ENCODE assay signal across 10 mouse cellular contexts in the genomic region with DNA sequence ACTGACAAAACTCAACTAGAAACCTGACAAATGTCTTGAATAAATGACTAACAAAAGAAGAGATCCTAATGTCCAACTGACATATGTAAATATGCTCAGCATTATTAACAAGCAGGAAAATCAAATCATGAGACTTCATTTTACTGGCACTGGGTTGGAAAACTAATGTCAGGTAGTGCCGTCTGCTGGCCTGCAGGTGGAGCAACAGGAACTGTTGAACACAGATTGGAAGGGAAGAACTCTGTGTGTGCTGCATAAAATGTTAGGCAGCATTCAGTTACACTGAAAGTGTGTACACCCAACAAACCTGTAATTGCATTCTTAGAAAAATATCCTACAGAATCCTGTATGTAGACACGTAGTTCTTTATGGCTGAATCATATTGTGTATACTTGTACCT. TPM values are rescaled to one million over a fixed set of nuclear protein-coding genes. Genes with fewer than 3 reads are reported as not detected.
DNase-seq lines count a peak whose midpoint lies in the region; ATAC-seq and TF ChIP-seq lines count a peak whose summit lies in the region.
"Had no signal": no experiment of that assay in that cellular context is flagged by ENCODE, and none has a peak within 500 bp of the region (broad histone marks: within the 10 kb centered on the region; RNA-seq: fewer than 3 reads in every experiment).

No protein-coding gene starts in this region.

- H3K9me3 ChIP-seq in MEL (replicated peaks; ENCODE audit: insufficient read depth, low read length) = no peaks in the 10 kb centered on the region
- H3K9me3 ChIP-seq: G1E had no signal

- no peaks in the 10 kb centered on the region for H3K79me2 ChIP-seq in MEL (ENCODE audit: control insufficient read depth, insufficient read depth, low read length, poor library complexity)

- TF ChIP-seq CTCF in MEL (IDR thresholded peaks at IDR 0.05 in 2 of 3, conservative IDR thresholded peaks at IDR 0.05 in 1 of 3; ENCODE audit: control insufficient read depth in 1 of 3, insufficient read depth in 1 of 3, low read depth in 2 of 3, low read length in 3 of 3, poor library complexity in 1 of 3, severe bottlenecking in 1 of 3) = peak; percentile 55 to 67 (median 66)

- no peaks in the 10 kb centered on the region for H3K4me1 ChIP-seq in MEL (ENCODE audit: control insufficient read depth in 1 of 2, insufficient read depth in 2 of 2, low read length in 2 of 2)

- no peaks in the 10 kb centered on the region for H3K27me3 ChIP-seq in MEL (ENCODE audit: control insufficient read depth in 1 of 2, insufficient read depth in 2 of 2, low read length in 2 of 2)

- H3K9ac ChIP-seq in MEL (ENCODE audit: control insufficient read depth, low read depth, low read length, poor library complexity, severe bottlenecking) = no peak overlapping the region

- TF ChIP-seq EP300 in MEL (IDR thresholded peaks at IDR 0.05; ENCODE audit: low read depth in 1 of 2, low read length in 2 of 2) = no peak

- H3K27ac ChIP-seq in MEL (ENCODE audit: control insufficient read depth, low read depth, low read length) = no peak overlapping the region

- no peaks in the 10 kb centered on the region for H3K36me3 ChIP-seq in MEL (ENCODE audit: control insufficient read depth in 1 of 2, insufficient read depth in 2 of 2, low read length in 2 of 2)
- H3K36me3 ChIP-seq: G1E had no signal

- ATAC-seq in hematopoietic stem cell, adult 5-6 weeks (replicated peaks in 1 of 2; ENCODE audit: insufficient read depth in 1 of 2, low FRiP score in 2 of 2, low TSS enrichment in 1 of 2, low read depth in 1 of 2, poor library complexity in 2 of 2, severe bottlenecking in 2 of 2) = peak; percentile 59 to 66; a peak in 3 of 4 replicates

- H3K4me3 ChIP-seq in MEL (ENCODE audit: control insufficient read depth in 1 of 2, insufficient read depth in 1 of 2, low read depth in 2 of 2, low read length in 2 of 2) = no peak overlapping the region

- TF ChIP-seq POLR2A in MEL (IDR thresholded peaks at IDR 0.05; ENCODE audit: control insufficient read depth in 1 of 2, insufficient read depth in 1 of 2, low read depth in 1 of 2, low read length in 2 of 2, poor library complexity in 1 of 2) = no peak

- peak; percentile 44 to 55 for DNase-seq in cerebellum, adult 18-20 months
- no peak for DNase-seq in cerebellum, postnatal 4 days (ENCODE audit: low spot score in 2 of 2)
- peak; percentile 4 to 27 for DNase-seq in left cerebral cortex, postnatal 14 days (ENCODE audit: low spot score in 2 of 2)
- no peak for DNase-seq in left cerebral cortex, adult 9 months (ENCODE audit: low spot score in 2 of 2)
- peak; percentile 34 for DNase-seq in MEL (ENCODE audit: low read depth, low spot score)
- DNase-seq in gastrocnemius, postnatal 4 days (ENCODE audit: low spot score in 2 of 2) = no peak
- DNase-seq in spleen, postnatal 36 days (ENCODE audit: low spot score in 2 of 2) = no peak

- intact Hi-C loops in left cerebral cortex, postnatal 14 days (cut with DNase I) = no loop called here

- TF ChIP-seq RAD21 in MEL (IDR thresholded peaks at IDR 0.05; ENCODE audit: low read depth, low read length) = peak; percentile 54

TF ChIP-seq in MEL, 35 proteins besides CTCF, POLR2A, EP300 and RAD21:
- TF ChIP-seq ZC3H11A (IDR thresholded peaks at IDR 0.05; ENCODE audit: low read depth, low read length) (peak; percentile 20; the same call in 1 of the 2 replicates), E2F4 (IDR thresholded peaks at IDR 0.05; ENCODE audit: borderline replicate concordance, low read depth, low read length) (no peak), SMC3 (IDR thresholded peaks at IDR 0.05; ENCODE audit: low read depth, low read length) (peak; percentile 72)

RNA-seq across cellular contexts. Expression of gene Tmsb15b2, which starts 15.6 kb away (rescaled TPM):
- total RNA-seq in left cerebral cortex, postnatal 14 days (2021) = 10 to 100 TPM; 13.0 to 33.9 TPM
- total RNA-seq in MEL (2012; rRNA removed) = not detected in 2 replicates
- polyA plus RNA-seq in MEL (2012; ENCODE audit: insufficient read depth in 1 of 2, insufficient read length in 2 of 2, low read depth in 1 of 2, low replicate concordance in 2 of 2, missing spikeins in 1 of 2) = not detected
- total RNA-seq in hematopoietic stem cell, adult 5-6 weeks (2017) = 6.4 and 14.5 TPM in 2 replicates
- total RNA-seq in gastrocnemius, postnatal 4 days (2021) = 10 to 100 TPM in 1 of 2 experiments, 1 to 10 TPM in 1; 5.6 to 22.0 TPM
- total RNA-seq: G1E had no signal
- polyA plus RNA-seq: G1E; gonadal fat pad, adult 2 months had no signal

RNA-seq across cellular contexts. Expression of gene Tmsb15l, which starts 17.0 kb away (rescaled TPM):
- 1 to 10 TPM; 3.6 to 4.3 TPM for total RNA-seq in left cerebral cortex, postnatal 14 days (2021)
- total RNA-seq in MEL (2012; rRNA removed) = not detected in 2 replicates
- polyA plus RNA-seq in MEL (2012; ENCODE audit: insufficient read depth in 1 of 2, insufficient read length in 2 of 2, low read depth in 1 of 2, low replicate concordance in 2 of 2, missing spikeins in 1 of 2) = not detected
- 20.1 and 33.5 TPM in 2 replicates for total RNA-seq in hematopoietic stem cell, adult 5-6 weeks (2017)
- under 1 TPM in 1 of 2 experiments, not detected in 1; 0.78 TPM for total RNA-seq in gastrocnemius, postnatal 4 days (2021)
- polyA plus RNA-seq: G1E had no signal

RNA-seq across cellular contexts. Expression of gene Tmsb15b1, which starts 17.0 kb away (rescaled TPM):
- 10 to 100 TPM in 1 of 2 experiments, 1 to 10 TPM in 1; 5.9 to 14.8 TPM for total RNA-seq in left cerebral cortex, postnatal 14 days (2021)
- not detected in 2 replicates for total RNA-seq in MEL (2012; rRNA removed)
- polyA plus RNA-seq in MEL (2012; ENCODE audit: insufficient read depth in 1 of 2, insufficient read length in 2 of 2, low read depth in 1 of 2, low replicate concordance in 2 of 2, missing spikeins in 1 of 2) = not detected
- 13.9 and 18.6 TPM in 2 replicates for total RNA-seq in hematopoietic stem cell, adult 5-6 weeks (2017)
- 1 to 10 TPM; 1.5 to 5.1 TPM for total RNA-seq in gastrocnemius, postnatal 4 days (2021)
- polyA plus RNA-seq: G1E had no signal

RNA-seq across cellular contexts. Expression of gene H2bfm, which starts 32.6 kb away (rescaled TPM):
- total RNA-seq in left cerebral cortex, postnatal 14 days (2021) = not detected
- total RNA-seq in MEL (2012; rRNA removed) = not detected in 2 replicates
- polyA plus RNA-seq in MEL (2012; ENCODE audit: insufficient read depth in 1 of 2, insufficient read length in 2 of 2, low read depth in 1 of 2, low replicate concordance in 2 of 2, missing spikeins in 1 of 2) = not detected
- total RNA-seq in hematopoietic stem cell, adult 5-6 weeks (2017) = not detected in 2 replicates
- not detected for total RNA-seq in gastrocnemius, postnatal 4 days (2021)
- total RNA-seq: G1E had no signal
- polyA plus RNA-seq: G1E; gonadal fat pad, adult 2 months had no signal

RNA-seq across cellular contexts. Expression of gene Zcchc18, which starts 33.3 kb away (rescaled TPM):
- total RNA-seq in left cerebral cortex, postnatal 14 days (2021) = 100 to 1,000 TPM; 268 to 273 TPM
- 0.04 TPM in 1 of 2 replicates, not detected in the other for total RNA-seq in MEL (2012; rRNA removed)
- under 1 TPM in 1 of 2 experiments, not detected in 1; 0.61 TPM for polyA plus RNA-seq in MEL (2012; ENCODE audit: insufficient read depth in 1 of 2, insufficient read length in 2 of 2, low read depth in 1 of 2, low replicate concordance in 2 of 2, missing spikeins in 1 of 2)
- 2.3 and 2.6 TPM in 2 replicates for total RNA-seq in hematopoietic stem cell, adult 5-6 weeks (2017)
- total RNA-seq in gastrocnemius, postnatal 4 days (2021) = under 1 TPM; 0.22 to 0.39 TPM
- polyA plus RNA-seq: G1E had no signal

Comparison
In these comparisons a context has a peak if more than half of its experiments do, and no peak if none do; other contexts are left out.
1. DNase-seq: peak in cerebellum, adult 18-20 months (2 of 2), left cerebral cortex, postnatal 14 days (2 of 2) and MEL (single experiment); none in cerebellum, postnatal 4 days (0 of 2), left cerebral cortex, adult 9 months (0 of 2), gastrocnemius, postnatal 4 days (0 of 2) and spleen, postnatal 36 days (0 of 2).